Mouse (Mus musculus) lung, adult 2 months (tissue): ENCODE results near the gene Rpp21.

Experiments
- CTCF ChIP-seq: fragments of 200-500 bp; IDR thresholded peaks from 2 replicates; pipeline ENCODE4 v1.5.1; 2011; ENCODE audit warnings: mild to moderate bottlenecking, low read length, control low read depth; ENCODE audit not compliant: insufficient read depth
- POLR2A ChIP-seq: fragments of 200-500 bp; IDR thresholded peaks from 2 replicates; pipeline ENCODE4 v1.6.1; 2011; ENCODE audit warnings: low read depth, mild to moderate bottlenecking, control low read depth, low read length, borderline replicate concordance; ENCODE audit errors: extremely low read depth

DNA sequence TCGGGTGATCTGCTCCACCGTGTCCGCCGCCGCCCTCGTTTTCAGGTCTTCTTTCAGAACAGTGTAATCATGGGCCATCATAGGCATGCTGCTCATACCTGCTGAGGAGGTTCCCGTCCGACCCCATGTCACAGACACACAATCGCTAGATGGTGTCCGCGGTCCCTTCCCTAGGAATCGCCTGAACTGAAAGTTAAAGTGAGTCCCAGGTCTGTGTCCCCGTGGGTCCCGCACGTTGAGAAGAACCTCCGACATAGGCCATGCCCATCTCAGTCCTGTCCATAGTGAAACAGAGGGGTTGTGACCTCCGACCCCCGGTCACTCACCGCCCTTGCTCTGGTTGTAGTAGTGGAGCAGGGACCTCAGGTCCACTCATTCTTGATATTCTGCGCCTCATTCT lies 42.3 kb downstream of the Rpp21 start:
- TF ChIP-seq CTCF (no peak), POLR2A (no peak)
